Mouse (Mus musculus): ENCODE measurements around the gene Gpr12. TPM values are rescaled to one million over a fixed set of nuclear protein-coding genes. Genes with fewer than 3 reads are reported as not detected.
"Not testable (repeated sequence)": the region's sequence is repeated elsewhere in the genome, so short reads cannot be mapped to it uniquely, and the experiment has no call there.

Gpr12 gene
- polyA plus RNA-seq, 1 experiment: not detected

GRCm38 (mm10) chr5:146586357-146587070 is 1.5 kb upstream of the Gpr12 start:
- no peak for DNase-seq (ENCODE audit: low spot score)

GRCm38 (mm10) chr5:146585307-146585651 is 240 bp upstream of the Gpr12 start:
- DNase-seq (ENCODE audit: low spot score): no peak

- DNase-seq (ENCODE audit: low spot score): no peak
Measured at GRCm38 (mm10) chr5:146584156-146584477, 922 bp downstream of the Gpr12 start.

GRCm38 (mm10) chr5:146576668-146577067 is 8.4 kb downstream of the Gpr12 start:
- DNase-seq (ENCODE audit: low spot score): no peak

- not testable (repeated sequence) for DNase-seq (ENCODE audit: low spot score)
Measured at GRCm38 (mm10) chr5:146572735-146573042, 12.3 kb downstream of the Gpr12 start.

DNA sequence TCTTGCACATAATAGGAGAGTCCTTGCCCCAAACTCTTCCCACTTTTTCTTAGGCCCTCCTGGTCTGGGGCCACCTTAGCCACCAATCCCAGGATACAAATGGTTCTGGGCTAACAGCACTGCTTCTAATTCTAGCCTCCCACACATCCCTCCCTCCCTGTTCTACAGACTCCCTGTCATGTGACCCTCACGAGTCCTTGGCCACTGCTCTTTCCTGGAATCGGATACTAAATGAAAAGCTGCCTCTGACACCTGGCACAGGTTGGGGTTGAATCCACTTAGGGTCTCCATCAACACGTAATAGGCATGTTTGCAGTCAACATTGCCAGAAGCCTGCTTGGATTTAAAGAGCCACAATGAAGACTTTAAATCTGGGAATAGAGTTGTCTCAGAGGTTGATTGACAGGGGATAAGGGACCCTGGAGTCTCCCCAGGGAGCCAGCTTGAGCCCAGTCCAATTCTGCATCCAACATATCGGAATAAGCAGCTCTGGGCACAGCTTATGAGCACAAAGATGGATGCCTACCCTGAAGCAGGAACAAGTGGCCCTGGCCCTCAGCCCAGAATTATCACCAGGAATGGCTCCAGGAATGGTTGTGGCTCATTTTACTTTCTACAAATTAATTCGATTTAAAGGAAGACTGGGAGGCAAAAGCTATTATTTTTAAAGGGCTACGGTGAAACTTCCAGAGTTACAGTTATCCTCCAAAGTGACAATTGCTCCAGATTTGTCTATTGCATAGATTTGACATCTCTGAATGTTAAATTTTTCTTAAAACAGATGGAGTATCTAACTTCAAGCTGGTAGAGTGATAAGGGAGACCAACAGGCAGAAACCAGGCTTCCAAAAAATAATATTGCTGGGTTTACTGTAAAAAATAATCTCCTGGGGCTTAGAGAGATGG is 13.0 kb downstream of the Gpr12 start:
- not testable (repeated sequence) for DNase-seq (ENCODE audit: low spot score)

GRCm38 (mm10) chr5:146570179-146570578 is 14.9 kb downstream of the Gpr12 start:
- not testable (repeated sequence) for DNase-seq (ENCODE audit: low spot score)

DNA sequence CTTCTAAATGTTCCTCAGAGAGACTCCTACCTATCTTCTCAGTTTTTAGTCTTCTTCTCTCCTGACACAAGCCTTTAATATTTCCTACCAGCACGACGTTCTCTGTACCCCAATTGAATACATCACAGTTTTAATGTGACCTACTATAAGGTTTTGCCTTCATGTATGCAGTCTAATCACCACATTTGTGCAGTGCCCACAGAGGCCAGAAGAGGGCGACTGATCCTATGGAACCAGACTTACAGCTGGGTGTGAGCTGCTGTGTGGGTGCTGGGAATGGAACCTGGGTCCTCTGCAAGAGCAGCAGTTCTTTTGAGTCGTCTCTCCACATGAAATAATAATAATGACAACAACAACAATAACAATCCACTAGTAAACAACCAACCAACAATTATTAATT is 18.0 kb downstream of the Gpr12 start:
- DNase-seq (ENCODE audit: low spot score): no peak

- DNase-seq (ENCODE audit: low spot score): no peak
Measured at GRCm38 (mm10) chr5:146564259-146564658, 20.8 kb downstream of the Gpr12 start.

- DNase-seq (ENCODE audit: low spot score): not testable (repeated sequence)
Measured at GRCm38 (mm10) chr5:146555836-146556235, 29.2 kb downstream of the Gpr12 start, which contains the start of gene Gm3415. Gm3415 (plus strand) TSS chr5:146556136.

GRCm38 (mm10) chr5:146537347-146537746 is 47.7 kb downstream of the Gpr12 start, which contains the start of gene Gm3409:
Gm3409 (plus strand) TSS chr5:146537647.
- DNase-seq (ENCODE audit: low spot score): not testable (repeated sequence)

Other genes with a start within 250 kb of the Gpr12 start
- 3.0 and 4.8 TPM in 2 replicates for gene Wasf3, start 200.3 kb downstream of the Gpr12 start, polyA plus RNA-seq (2012; rRNA removed)
- gene Gm6408, start 103.3 kb downstream of the Gpr12 start, polyA plus RNA-seq (2012; rRNA removed): not detected in 2 replicates
- not detected in 2 replicates for gene Gm6370, start 93.9 kb downstream of the Gpr12 start, polyA plus RNA-seq (2012; rRNA removed)
- gene 4930449I24Rik, start 82.8 kb downstream of the Gpr12 start, polyA plus RNA-seq (2012; rRNA removed): not detected in 2 replicates
- gene Gm3402, start 71.1 kb downstream of the Gpr12 start, polyA plus RNA-seq (2012; rRNA removed): not detected in 2 replicates
- gene Gm3404, start 59.4 kb downstream of the Gpr12 start, polyA plus RNA-seq (2012; rRNA removed): not detected in 2 replicates
- gene Gm3409, start 47.6 kb downstream of the Gpr12 start, polyA plus RNA-seq (2012; rRNA removed): not detected in 2 replicates
- not detected in 2 replicates for gene Gm3415, start 29.1 kb downstream of the Gpr12 start, polyA plus RNA-seq (2012; rRNA removed)
- gene Usp12, start 209.8 kb upstream of the Gpr12 start, polyA plus RNA-seq (2012; rRNA removed): 16.6 and 20.9 TPM in 2 replicates
- 587 and 829 TPM in 2 replicates for gene Rpl21, start 247.7 kb upstream of the Gpr12 start, polyA plus RNA-seq (2012; rRNA removed)